Mouse (Mus musculus): ENCODE results near the gene Phactr1.
"Not testable (repeated sequence)": the region's sequence is repeated elsewhere in the genome, so short reads cannot be mapped to it uniquely, and the experiment has no call there.

DNA sequence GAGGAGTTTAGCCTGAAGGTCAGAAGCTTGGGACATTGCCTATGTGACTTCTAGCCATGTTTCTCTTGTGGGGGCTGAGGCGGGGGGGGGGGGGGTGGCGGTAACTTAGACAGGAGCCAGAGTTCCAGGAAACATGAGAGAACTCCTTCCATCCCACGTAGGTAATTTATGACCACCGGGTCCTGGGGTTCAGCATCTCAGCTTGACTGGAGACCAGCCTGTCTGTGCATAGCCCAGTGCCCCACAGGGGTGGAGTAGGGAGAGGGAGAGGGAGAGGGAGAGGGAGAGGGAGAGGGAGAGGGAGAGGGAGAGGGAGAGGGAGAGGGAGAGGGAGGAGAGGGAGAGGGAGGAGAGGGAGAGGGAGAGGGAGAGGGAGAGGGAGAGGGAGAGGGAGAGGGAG lies 264.8 kb downstream of the Phactr1 start:
- TF ChIP-seq POLR2A (IDR thresholded peaks at IDR 0.05; ENCODE audit: insufficient read length, low read depth); POLR2AphosphoS2 (IDR thresholded peaks at IDR 0.05; ENCODE audit: insufficient read length, low read depth); USF1 (IDR thresholded peaks at IDR 0.05; ENCODE audit: low read depth); REST (IDR thresholded peaks at IDR 0.05; ENCODE audit: insufficient read depth, insufficient read length): not testable (repeated sequence)
